Mouse (Mus musculus) embryonic fibroblast, embryonic 13.5 days (primary cell): ENCODE results near the gene Slc48a1. TPM values are rescaled to one million over a fixed set of nuclear protein-coding genes. Genes with fewer than 3 reads are reported as not detected.

Source experiments
- H3K27ac ChIP-seq: 2 replicates; pipeline ENCODE4 v1.5.1; 2012; ENCODE audit warnings: low read length, control low read depth, inconsistent platforms; ENCODE audit not compliant: insufficient read depth
- H3K4me1 ChIP-seq: 2 replicates; pipeline ENCODE4 v1.6.1; 2011; ENCODE audit warnings: low read length; ENCODE audit not compliant: control insufficient read depth, insufficient read depth
- H3K4me3 ChIP-seq: 2 replicates; pipeline ENCODE4 v1.5.1; 2011; ENCODE audit warnings: mild to moderate bottlenecking, control low read depth, low read length; ENCODE audit not compliant: insufficient read depth
- CTCF ChIP-seq: IDR thresholded peaks from 2 replicates; pipeline ENCODE4 v1.5.1; 2011; ENCODE audit warnings: mild to moderate bottlenecking, control low read depth, low read length, moderate library complexity, borderline replicate concordance; ENCODE audit not compliant: insufficient read depth
- POLR2A ChIP-seq: IDR thresholded peaks from 2 replicates; pipeline ENCODE4 v1.6.1; 2011; ENCODE audit warnings: low read depth, mild to moderate bottlenecking, control low read depth, low read length, moderate library complexity
- polyA plus RNA-seq: library from polyadenylated mRNA; stranded (reverse); fragments of >200 nt; gene quantifications from 2 replicates; pipeline ENCODE4 v1.2.4, GENCODE M21; 2011; ENCODE audit warnings: low read depth; ENCODE audit not compliant: missing spikeins, insufficient read length

Slc48a1 gene
- polyA plus RNA-seq, 1 experiment, result 136 TPM

GRCm38 (mm10) chr15:97776919-97777318, 1.4 kb upstream of the Slc48a1 start:
- Histone ChIP-seq H3K4me3 (no peak overlapping the region), H3K27ac (no peak overlapping the region), H3K4me1 (peaks cover 28% of the 10 kb centered on the region)
- TF ChIP-seq POLR2A, result no peak
- no peak for TF ChIP-seq CTCF

GRCm38 (mm10) chr15:97779576-97779975, 1.3 kb downstream of the Slc48a1 start:
- TF ChIP-seq CTCF, result no peak
- no peak for TF ChIP-seq POLR2A
- Histone ChIP-seq H3K4me3 (no peak overlapping the region), H3K27ac (peak overlapping the region; percentile 91), H3K4me1 (peaks cover 21% of the 10 kb centered on the region)

- Histone ChIP-seq H3K4me1 (peaks cover 17% of the 10 kb centered on the region), H3K27ac (peak overlapping the region; percentile 91), H3K4me3 (no peak overlapping the region)
- no peak for TF ChIP-seq POLR2A
- TF ChIP-seq CTCF, result no peak
Observed at GRCm38 (mm10) chr15:97780611-97781031, 2.3 kb downstream of the Slc48a1 start.

- TF ChIP-seq CTCF, result no peak
- TF ChIP-seq POLR2A, result peak; percentile 34; the same call in 1 of the 2 replicates
- peaks cover 16% of the 10 kb centered on the region for H3K4me1 ChIP-seq
- H3K4me3 ChIP-seq, result peak overlapping the region; percentile 19
- H3K27ac ChIP-seq, result peak overlapping the region; percentile 94
Observed at GRCm38 (mm10) chr15:97781961-97782748, 3.8 kb downstream of the Slc48a1 start.

GRCm38 (mm10) chr15:97782749-97783105, 4.4 kb downstream of the Slc48a1 start:
- Histone ChIP-seq H3K27ac (peak overlapping the region; percentile 94), H3K4me1 (peaks cover 16% of the 10 kb centered on the region), H3K4me3 (peak overlapping the region; percentile 19; the same call in 1 of the 2 replicates)
- TF ChIP-seq POLR2A (no peak; the same call in 1 of the 2 replicates), CTCF (peak; percentile 64; the same call in 1 of the 2 replicates)

- Histone ChIP-seq H3K4me1 (peaks cover 7% of the 10 kb centered on the region), H3K4me3 (peak overlapping the region; percentile 78), H3K27ac (no peak overlapping the region)
- TF ChIP-seq CTCF (peak; percentile 92), POLR2A (peak; percentile 88)
Observed at GRCm38 (mm10) chr15:97784092-97784559, 5.8 kb downstream of the Slc48a1 start.

GRCm38 (mm10) chr15:97784561-97785161, 6.3 kb downstream of the Slc48a1 start:
- Histone ChIP-seq H3K4me1 (peaks cover 6% of the 10 kb centered on the region), H3K27ac (peak overlapping the region; percentile 5; the same call in 1 of the 2 replicates), H3K4me3 (peak overlapping the region; percentile 78)
- TF ChIP-seq CTCF (no peak), POLR2A (no peak)

GRCm38 (mm10) chr15:97785731-97786411, 7.6 kb downstream of the Slc48a1 start:
- peaks cover 5% of the 10 kb centered on the region for H3K4me1 ChIP-seq
- no peak for TF ChIP-seq CTCF
- no peak for TF ChIP-seq POLR2A
- H3K27ac ChIP-seq, result peak overlapping the region; percentile 77
- no peak overlapping the region for H3K4me3 ChIP-seq

- Histone ChIP-seq H3K27ac (peak overlapping the region; percentile 96), H3K4me1 (no peaks in the 10 kb centered on the region; the same call in 1 of the 2 replicates), H3K4me3 (no peak overlapping the region)
- TF ChIP-seq POLR2A (0 out of 2 replicates have a peak, but pooled peaks have one; percentile 10), CTCF (no peak)
Observed at GRCm38 (mm10) chr15:97786412-97787112, 8.2 kb downstream of the Slc48a1 start.
